Mouse (Mus musculus) right cerebral cortex, adult 18-20 months (tissue): ENCODE measurements around the gene Larp6.

Experiments
- DNase-seq: peaks from one replicate; pipeline ENCODE4 v3.0.0; 2022; ENCODE audit warnings: mixed read lengths

Gene Larp6

DNA sequence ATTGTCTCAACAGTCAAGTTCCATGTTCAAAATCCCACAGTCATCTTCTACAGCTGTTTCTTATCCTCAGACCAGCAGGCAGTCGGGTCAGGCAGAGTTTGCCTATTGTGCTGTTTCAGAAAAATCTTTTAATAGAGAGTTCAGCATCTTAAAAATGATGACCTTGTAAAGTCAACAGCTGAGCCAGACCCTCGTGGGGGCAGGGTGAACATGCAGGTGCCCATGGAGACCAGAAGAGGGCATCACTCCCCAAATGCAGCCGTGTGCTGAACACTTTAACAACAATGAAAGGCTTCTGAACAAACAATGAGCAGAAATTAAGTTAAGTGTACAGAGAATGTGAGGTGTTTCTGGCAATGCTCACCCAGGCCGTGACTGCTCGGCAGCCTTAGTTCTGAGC is 3.0 kb downstream of the Larp6 start:
- no peak for DNase-seq

- DNase-seq: no peak
Measured at GRCm38 (mm10) chr9:60718284-60718683, 5.5 kb downstream of the Larp6 start.

DNA sequence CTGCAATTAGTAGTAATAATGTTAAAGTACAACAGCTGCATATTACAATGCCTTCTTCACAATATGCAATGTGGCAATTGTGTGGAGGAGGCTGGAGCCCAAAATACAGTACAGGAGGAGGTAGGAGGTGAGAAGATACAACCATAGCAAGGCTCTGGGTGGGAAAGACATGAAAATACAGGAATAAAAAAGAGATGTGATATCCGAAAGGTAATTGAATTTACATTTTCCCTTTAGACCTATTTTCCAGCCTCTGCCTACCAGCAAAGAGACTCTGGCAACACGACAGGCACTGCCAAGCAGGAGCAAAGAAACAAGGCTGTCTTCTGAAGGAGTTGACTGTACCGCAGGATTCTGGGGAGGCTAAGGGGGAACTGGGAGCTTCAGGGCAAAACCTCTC is 6.9 kb downstream of the Larp6 start:
- peak; percentile 47 for DNase-seq

DNA sequence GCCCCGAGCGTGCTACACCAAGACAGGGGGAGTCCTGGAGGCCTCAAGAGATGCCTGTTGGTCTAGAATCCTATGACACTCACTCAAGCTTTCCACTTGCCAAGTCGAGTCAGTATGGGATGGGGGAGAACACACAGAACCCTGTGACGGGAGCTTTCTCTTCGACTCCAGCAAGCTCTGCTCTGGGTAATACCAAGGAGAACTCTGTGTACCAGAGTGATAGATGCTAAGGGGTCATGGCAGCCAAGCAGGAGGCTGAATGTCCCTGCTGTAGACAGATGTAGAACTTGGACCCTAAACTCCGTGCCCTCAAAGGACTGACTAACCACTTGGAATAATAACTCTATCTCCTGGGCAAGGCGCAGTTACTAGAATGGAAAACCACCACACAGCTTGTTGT is 12.2 kb downstream of the Larp6 start:
- DNase-seq: no peak

DNA sequence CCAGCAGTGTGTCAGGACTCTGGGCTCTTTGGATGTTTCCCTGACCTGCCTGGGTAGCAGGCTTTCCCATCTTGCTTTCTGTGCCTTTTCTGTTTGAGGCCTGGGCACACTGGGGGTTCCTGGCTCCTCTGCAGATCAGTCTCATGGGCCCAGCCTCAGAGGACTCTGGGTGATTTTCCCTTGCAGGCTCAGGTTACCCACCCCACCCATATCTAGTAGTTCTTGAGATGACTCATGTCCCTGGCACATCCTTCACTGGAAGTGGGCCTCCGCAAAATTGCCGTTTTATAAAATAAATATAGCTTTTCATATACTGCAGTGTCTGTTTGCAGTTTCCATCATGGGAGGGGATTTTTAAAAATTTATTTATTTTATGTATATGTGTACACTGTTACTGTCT is 21.5 kb downstream of the Larp6 start:
- DNase-seq: peak; percentile 60

DNA sequence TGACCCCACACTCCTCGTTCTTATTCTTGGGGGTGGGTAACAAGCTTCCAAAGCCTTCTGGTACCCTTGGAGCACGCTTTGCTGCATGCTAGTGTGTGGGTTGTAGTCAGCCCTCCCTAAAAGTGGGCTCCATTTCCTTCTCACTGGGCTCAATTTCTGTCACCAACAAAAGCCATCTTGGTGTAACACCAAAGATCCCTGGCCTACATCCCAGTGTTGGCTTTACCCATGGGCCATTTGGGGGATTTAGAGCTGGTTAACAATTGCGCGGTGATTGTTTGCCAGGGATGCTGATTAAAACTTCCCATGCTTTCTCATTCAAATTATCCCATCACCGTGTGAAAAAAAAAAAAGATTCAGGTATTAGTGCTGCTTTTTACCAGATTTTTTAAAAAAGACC is 26.3 kb downstream of the Larp6 start:
- DNase-seq: no peak

DNA sequence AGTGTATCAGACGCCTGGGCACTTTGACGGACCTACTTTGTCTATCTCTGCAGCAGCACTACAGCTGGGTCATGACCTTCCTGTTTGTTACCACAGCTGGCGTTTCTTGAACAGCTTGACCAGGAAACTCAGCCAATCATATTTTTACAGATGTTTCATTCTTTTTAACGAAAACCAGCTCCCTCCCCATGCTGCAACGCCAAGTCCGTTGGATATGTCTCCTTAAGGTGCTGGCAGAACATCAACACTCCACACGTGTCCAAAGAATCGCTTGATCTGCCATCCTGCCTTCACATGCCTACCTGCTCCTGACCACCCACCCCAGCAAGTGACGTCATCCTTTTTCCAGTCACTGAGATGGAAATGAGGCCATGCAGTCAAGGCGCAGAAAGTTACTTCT is 28.6 kb downstream of the Larp6 start:
- no peak for DNase-seq

- peak; percentile 42 for DNase-seq
Measured at GRCm38 (mm10) chr9:60742516-60742915, 29.7 kb downstream of the Larp6 start.

- DNase-seq: peak; percentile 71
Measured at GRCm38 (mm10) chr9:60743180-60743900, 30.6 kb downstream of the Larp6 start.

GRCm38 (mm10) chr9:60744171-60744969 is 31.6 kb downstream of the Larp6 start:
- peak; percentile 66 for DNase-seq

- no peak for DNase-seq
Measured at GRCm38 (mm10) chr9:60744971-60745370, 32.2 kb downstream of the Larp6 start.

GRCm38 (mm10) chr9:60746561-60746960 is 33.8 kb downstream of the Larp6 start:
- DNase-seq: no peak

- DNase-seq: no peak
Measured at GRCm38 (mm10) chr9:60747672-60748071, 34.9 kb downstream of the Larp6 start.

DNA sequence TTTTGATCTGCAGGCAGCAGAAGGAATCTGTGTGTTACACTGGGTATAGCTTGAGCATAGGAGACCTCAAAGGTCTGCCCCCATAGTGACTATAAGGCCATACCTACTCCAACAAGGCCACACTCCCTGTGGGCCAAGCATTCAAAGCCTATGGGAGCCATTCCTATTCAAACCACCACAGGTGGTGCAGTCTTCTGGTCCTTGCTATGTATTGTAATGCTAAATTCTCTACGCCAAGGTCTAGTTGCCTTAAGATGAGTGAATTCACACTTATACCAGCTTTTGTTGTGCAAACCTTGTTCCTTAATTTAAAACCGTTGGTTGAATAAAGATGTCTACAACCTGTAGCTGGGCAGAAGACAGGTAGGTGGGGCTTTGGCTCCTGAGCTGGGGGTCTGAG is 35.4 kb downstream of the Larp6 start:
- DNase-seq: no peak

- DNase-seq: no peak
Measured at GRCm38 (mm10) chr9:60749105-60749504, 36.3 kb downstream of the Larp6 start.

GRCm38 (mm10) chr9:60751098-60751497 is 38.3 kb downstream of the Larp6 start:
- DNase-seq: no peak

DNA sequence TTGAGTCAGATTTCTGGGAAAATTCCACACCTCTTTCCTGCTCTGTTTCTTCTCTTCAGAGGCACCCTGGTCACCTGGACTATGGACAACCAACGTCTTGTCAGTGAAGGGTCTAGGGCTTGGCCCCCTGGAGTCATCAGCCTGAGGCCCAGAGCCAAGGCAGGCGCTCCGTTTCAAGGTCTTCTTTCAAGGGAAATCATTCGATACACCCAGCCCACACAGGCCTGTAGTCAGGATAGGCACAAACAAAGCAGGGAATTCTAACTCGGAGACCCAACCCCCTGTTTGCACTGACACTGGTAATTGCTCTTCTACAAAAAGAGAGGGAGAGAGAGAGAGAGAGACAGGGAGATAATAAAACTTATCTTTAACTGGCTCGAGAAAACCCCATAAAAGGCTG is 39.2 kb downstream of the Larp6 start:
- DNase-seq: no peak

DNA sequence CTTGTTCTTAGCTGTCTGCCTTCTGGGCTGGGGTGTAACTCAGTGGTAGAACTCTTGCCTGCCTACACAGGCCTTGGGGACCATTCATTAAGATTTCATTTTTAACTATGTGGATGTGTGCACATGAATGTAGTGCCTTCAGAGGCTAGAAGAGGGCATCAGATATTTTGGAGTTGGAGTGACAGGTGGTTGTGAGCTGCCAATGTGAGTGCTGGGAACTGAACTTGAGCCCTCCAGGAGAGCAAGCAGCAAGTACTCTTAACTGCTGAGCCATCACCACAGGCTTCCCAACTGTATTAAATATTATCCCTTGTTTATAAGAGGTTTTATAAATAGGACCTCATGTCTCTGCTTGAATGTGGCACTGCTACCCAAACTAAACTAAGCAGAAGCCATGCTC is 39.8 kb downstream of the Larp6 start:
- DNase-seq: no peak

DNA sequence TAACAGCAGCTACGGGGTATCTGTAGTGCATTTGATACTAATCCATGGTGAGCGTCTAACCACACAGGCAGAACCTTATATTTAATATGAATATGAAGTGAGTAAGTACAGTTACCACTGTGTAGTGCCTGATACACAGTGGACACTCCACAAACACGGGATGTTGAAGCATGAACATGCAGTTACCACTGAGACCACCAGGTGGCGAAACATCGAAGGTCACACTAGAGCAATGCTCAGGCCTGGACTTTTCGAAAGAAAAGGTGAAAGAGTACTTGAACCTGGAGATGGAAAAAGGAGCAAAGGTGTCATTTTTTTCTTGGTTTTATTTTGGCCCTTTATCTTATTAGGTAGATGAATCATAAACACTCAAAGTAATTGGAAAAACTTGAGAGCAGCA is 43.5 kb downstream of the Larp6 start:
- peak; percentile 40 for DNase-seq

- no peak for DNase-seq
Measured at GRCm38 (mm10) chr9:60756866-60757740, 44.3 kb downstream of the Larp6 start.

- no peak for DNase-seq
Measured at GRCm38 (mm10) chr9:60757817-60758216, 45.0 kb downstream of the Larp6 start.

GRCm38 (mm10) chr9:60759436-60760007 is 46.7 kb downstream of the Larp6 start:
- DNase-seq: no peak

GRCm38 (mm10) chr9:60765181-60765580 is 52.4 kb downstream of the Larp6 start:
- DNase-seq: no peak
